Mouse (Mus musculus) Muller cell, postnatal 12 days (primary cell): Measurements from ENCODE around the gene Grm2.
A peak's percentile ranks its signal among the peaks of the same experiment; 100 is the strongest.
"Not testable (repeated sequence)": the region's sequence is repeated elsewhere in the genome, so short reads cannot be mapped to it uniquely, and the experiment has no call there.

ENCODE experiments used
- DNase-seq: peaks from one replicate; pipeline ENCODE4 v3.0.0-alpha.2; 2015; ENCODE audit errors: inconsistent ontology term

The Grm2 gene

GRCm38 (mm10) chr9:106652720-106653119, 3.2 kb downstream of the Grm2 start:
- no peak for DNase-seq

DNA sequence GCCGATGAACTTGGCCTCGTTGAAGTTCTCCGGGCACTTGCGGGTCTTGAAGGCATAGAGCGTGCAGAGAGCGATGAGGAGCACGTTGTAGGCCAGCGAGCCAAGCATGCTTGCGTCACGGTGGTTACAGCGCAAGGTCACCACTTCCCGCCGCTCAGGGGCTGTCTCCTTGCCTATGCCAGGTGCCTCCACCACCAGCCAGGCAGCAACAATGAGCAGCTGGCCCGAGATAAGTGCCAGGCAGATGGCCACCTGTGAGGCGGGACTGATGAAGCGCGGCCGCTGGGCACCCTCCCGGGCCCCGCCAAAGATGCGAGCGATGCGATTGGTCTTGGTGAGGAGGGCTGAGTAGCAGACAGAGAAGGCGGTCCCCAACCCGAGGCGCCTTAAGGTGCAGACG, 8.7 kb downstream of the Grm2 start:
- no peak for DNase-seq

- no peak for DNase-seq
Observed at GRCm38 (mm10) chr9:106645684-106646271, 10.1 kb downstream of the Grm2 start.

DNA sequence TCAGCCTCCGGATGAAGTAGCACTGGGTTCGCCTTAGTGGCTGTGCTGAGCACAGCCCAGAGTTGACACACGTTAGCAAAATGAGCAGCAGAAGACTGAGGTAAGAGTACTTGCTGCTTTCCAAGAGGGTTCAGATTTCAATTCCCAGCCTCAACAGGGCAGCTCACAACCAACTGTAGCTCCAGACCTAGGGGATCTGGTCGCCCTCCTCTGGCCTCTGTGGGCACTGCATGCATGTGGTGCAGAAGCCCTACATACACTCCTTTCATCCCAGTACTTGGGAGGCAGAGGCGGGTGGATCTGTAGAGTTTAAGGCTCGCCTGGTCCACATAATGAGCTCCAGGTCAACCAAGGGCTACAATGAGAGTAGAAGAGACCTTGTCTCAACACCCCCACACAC, 12.1 kb downstream of the Grm2 start:
- DNase-seq = no peak

DNA sequence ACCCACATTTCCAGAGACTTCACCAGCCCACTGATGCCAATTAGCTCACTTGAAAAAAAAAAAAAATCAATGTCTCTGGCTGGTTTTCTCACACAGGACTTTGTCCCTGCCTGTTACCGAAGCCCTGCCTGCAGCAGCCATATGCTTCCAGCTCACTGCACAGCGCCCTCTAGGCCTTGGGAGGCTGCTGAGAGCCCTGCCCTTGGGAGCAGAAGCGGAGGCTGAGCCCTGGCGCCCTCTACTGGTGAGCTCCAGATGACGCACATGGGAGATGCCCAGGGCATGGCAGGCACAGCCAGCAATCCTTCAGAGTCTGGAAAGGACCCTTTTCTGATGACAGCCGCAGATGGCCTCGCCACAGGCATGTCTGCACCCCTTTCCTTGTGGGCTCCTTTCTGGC, 12.8 kb downstream of the Grm2 start:
- DNase-seq = peak; percentile 40

- no peak for DNase-seq
Observed at GRCm38 (mm10) chr9:106641346-106641745, 14.5 kb downstream of the Grm2 start.

DNA sequence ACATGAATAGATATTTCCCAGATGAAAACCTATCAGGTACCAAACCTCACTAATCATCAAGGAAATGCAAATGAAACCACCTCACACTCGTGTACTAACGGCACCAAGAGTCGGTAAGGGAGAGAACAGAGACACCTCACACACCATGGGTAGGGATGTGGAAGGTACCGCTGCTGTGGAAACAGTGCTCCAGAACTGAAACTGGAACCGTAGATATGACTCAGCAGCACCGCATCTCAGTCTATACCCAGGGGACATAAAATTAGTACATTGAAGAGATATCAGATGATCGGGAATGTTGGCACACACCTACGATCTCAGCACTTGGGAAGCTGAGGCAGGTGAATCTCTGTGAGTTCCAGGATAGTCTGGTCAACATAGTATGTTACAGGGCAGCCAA, 17.7 kb downstream of the Grm2 start:
- no peak for DNase-seq

- DNase-seq = no peak
Observed at GRCm38 (mm10) chr9:106632185-106632584, 23.7 kb downstream of the Grm2 start.

- DNase-seq = not testable (repeated sequence)
Observed at GRCm38 (mm10) chr9:106627796-106628195, 28.1 kb downstream of the Grm2 start.

DNA sequence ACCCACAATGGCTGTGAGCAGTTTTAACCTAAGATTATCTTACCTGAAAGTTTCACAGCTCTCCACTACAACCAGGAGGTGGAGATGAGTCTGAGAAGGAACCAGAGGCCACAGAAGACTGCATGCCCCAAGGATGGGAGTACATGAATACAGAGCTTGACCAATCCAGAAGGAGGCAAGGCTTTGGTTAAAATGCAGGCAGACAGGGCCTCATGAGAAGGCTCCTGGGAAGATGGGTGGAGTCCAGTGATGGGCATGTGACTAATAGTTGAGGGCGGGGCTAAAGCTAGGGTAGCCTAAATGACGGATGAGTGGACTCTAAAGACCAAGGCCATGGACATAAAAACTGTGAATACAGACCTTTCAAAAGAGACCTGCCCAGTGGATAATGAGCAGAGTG, 29.6 kb downstream of the Grm2 start, which contains the start of gene Iqcf6:
Iqcf6 (plus strand) TSS at position 301 of the 400 bp plus-strand sequence.
- no peak for DNase-seq

- DNase-seq = no peak
Observed at GRCm38 (mm10) chr9:106617496-106617895, 38.4 kb downstream of the Grm2 start.

DNA sequence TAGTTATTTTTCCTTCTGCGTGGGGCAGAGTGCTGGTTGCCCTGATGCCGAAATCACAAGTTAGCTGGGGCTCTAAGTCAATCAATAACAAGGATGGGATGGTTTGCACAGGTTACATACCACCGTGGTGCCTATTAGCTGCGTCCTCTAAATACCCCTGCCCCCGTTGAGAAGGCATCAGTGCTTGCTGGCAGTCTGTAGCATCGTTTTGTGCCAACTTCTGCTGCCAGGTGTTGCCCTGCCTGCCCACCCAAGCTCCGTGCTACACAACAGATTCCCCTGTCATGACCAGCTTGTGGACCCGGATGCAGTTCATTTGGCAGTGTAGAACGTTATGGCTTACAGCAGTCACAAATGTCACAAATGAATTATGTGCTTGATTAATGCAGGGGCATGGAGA, 39.6 kb downstream of the Grm2 start:
- no peak for DNase-seq

- no peak for DNase-seq
Observed at GRCm38 (mm10) chr9:106614616-106615015, 41.3 kb downstream of the Grm2 start.

- no peak for DNase-seq
Observed at GRCm38 (mm10) chr9:106613951-106614350, 41.9 kb downstream of the Grm2 start.

- DNase-seq = no peak
Observed at GRCm38 (mm10) chr9:106610727-106611126, 45.2 kb downstream of the Grm2 start.

DNA sequence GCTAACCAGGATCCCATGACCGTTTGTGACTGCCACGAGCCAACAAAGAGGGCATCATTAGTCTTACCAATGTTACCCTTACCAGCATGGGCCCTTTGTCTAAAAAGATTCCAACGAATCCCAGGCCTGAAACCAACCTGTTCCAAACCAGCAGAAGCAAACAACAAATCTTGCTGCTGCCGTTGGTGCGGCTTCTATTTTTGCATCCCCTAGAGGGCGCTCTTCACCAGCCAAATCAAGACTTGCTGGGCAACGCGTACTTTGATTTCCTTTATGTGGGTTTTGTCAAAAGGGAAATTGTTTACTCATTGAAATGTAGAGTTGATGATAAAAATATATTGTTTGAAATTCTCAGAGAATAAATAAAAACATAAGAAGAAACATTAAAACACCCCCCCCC, 55.3 kb downstream of the Grm2 start:
- peak; percentile 17 for DNase-seq

DNA sequence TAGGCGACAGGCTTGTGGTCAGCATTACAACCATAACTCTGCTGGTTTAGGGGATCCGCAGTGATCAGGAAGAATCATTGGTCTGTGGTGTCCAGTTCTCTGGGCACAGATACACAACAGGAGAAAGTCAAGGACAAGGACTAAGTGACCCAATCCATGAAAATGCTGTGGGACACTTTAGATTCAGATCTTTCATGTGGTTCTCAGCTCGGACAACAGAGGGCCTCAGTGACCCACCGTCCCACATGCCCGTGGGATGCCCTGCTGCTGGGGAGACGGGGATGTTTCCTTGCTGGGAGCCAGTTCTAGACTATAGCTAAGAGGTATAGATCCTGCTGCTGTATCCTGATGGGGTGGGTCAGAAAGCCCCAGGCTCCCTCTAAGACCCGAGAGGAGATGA, 57.4 kb downstream of the Grm2 start:
- no peak for DNase-seq

GRCm38 (mm10) chr9:106595836-106596235, 60.0 kb downstream of the Grm2 start:
- DNase-seq = no peak

- not testable (repeated sequence) for DNase-seq
Observed at GRCm38 (mm10) chr9:106595402-106595801, 60.5 kb downstream of the Grm2 start.
